Mouse (Mus musculus) G1E (cell line): Measurements from ENCODE around the gene Pigs. TPM values are rescaled to one million over a fixed set of nuclear protein-coding genes. Genes with fewer than 3 reads are reported as not detected.

Source experiments
- ATAC-seq: 2 replicates; pipeline ENCODE4 v1.8.0; 2016; ENCODE audit warnings: mild to moderate bottlenecking; ENCODE audit not compliant: insufficient number of reproducible peaks, poor library complexity, low FRiP score, severe bottlenecking; ENCODE audit errors: extremely low read depth
- DNase-seq: peaks from one replicate; pipeline ENCODE4 v3.0.0; 2012; ENCODE audit warnings: low spot score
- H3K27me3 ChIP-seq: 2 replicates; pipeline ENCODE4 v1.6.1; 2012; ENCODE audit warnings: mild to moderate bottlenecking, low read length, inconsistent platforms; ENCODE audit not compliant: insufficient read depth
- H3K36me3 ChIP-seq: replicated peaks from 2 replicates; pipeline ENCODE3; 2012; ENCODE audit warnings: mild to moderate bottlenecking, inconsistent platforms
- H3K4me1 ChIP-seq: 2 replicates; pipeline ENCODE4 v1.6.1; 2012; ENCODE audit warnings: low read depth, low read length, inconsistent platforms, mixed read lengths; ENCODE audit not compliant: insufficient read depth
- H3K4me3 ChIP-seq: 2 replicates; pipeline ENCODE4 v1.5.1; 2012; ENCODE audit warnings: low read depth, mild to moderate bottlenecking, inconsistent platforms, low read length, moderate library complexity, mixed read lengths
- H3K9me3 ChIP-seq: replicated peaks from 2 replicates; pipeline ENCODE4 v1.6.1; 2012; ENCODE audit warnings: inconsistent platforms
- CTCF ChIP-seq: IDR thresholded peaks from 2 replicates; pipeline ENCODE4 v1.5.1; 2012; ENCODE audit warnings: low read depth, low read length, inconsistent platforms, mixed read lengths
- GATA1 ChIP-seq: IDR thresholded peaks from 2 replicates; pipeline ENCODE4 v1.6.1; 2012; ENCODE audit warnings: borderline replicate concordance, low read length, inconsistent platforms, mixed read lengths
- GATA2 ChIP-seq: IDR thresholded peaks from 2 replicates; pipeline ENCODE4 v1.6.1; 2012; ENCODE audit warnings: low read depth, low read length, inconsistent platforms, borderline replicate concordance
- POLR2AphosphoS5 ChIP-seq: IDR thresholded peaks from 2 replicates; pipeline ENCODE4 v1.6.1; 2012; ENCODE audit warnings: low read depth, low read length, inconsistent platforms; ENCODE audit not compliant: insufficient replicate concordance
- TAL1 ChIP-seq: conservative IDR thresholded peaks from 2 replicates; pipeline ENCODE4 v1.6.1; 2012; ENCODE audit warnings: low read depth, low read length, inconsistent platforms, mixed read lengths
- polyA plus RNA-seq: library from polyadenylated mRNA; stranded (reverse); fragments of >175 nt; gene quantifications from 2 replicates; pipeline ENCODE4 v1.2.3, GENCODE M21; 2012
- total RNA-seq, 2 experiments: library from RNA; stranded (forward) in 1 of 2; stranded (reverse) in 1 of 2; fragments of 200-1000 nt in 1 of 2; fragments of >200 nt in 1 of 2; fragmentation: Nextera tagmentation in 1 of 2; gene quantifications; 2 replicates each; pipeline ENCODE4 v1.2.3; 2014 to 2017

Pigs gene
- total and polyA plus RNA-seq, 3 experiments, result 14.1 to 74.5 (median 30.5) TPM

DNA sequence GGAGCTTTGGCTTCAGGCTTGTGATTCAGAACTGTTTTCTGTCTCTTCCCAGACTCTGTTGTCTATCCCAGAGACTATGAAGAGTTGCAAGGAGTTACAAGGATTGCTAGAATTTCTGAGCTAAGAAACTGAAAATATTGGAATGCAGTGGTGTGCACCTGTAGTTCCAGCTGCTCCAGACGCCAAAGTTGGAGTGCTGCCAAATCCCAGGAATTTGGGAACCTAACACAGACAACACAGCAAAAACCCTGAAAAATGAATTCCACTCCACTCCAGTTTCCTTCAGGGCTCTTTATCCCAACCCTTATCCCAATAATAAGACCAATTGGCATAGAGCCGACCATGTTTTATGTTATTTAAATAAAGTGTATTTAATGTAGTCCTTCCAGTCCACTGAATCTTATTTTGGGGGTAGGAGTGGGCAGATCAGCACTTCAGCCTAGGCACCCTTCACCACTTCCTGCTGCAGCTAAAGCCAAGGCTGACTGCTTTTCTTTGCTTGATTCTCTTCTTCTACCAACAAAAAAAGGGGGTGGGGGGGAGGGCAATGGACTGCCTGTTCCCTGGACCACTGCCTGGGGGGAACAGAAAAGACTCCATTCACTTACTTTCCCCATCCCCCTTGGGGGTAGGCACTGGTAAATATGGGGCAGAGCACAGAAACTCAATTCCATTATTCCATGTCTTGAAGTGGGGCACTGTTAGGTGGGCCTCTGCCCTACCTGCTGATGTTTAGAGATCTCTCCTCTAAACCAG lies 6.0 kb upstream of the Pigs start:
- TF ChIP-seq GATA2 (no peak), TAL1 (no peak), CTCF (no peak), POLR2AphosphoS5 (no peak), GATA1 (no peak)
- Histone ChIP-seq H3K36me3 (peaks cover 91% of the 10 kb centered on the region), H3K4me1 (peaks cover 16% of the 10 kb centered on the region), H3K4me3 (no peak overlapping the region), H3K9me3 (no peaks in the 10 kb centered on the region), H3K27me3 (peaks cover 3% of the 10 kb centered on the region; the same call in 1 of the 2 replicates)
- DNase-seq (no peak), ATAC-seq (no peak)

DNA sequence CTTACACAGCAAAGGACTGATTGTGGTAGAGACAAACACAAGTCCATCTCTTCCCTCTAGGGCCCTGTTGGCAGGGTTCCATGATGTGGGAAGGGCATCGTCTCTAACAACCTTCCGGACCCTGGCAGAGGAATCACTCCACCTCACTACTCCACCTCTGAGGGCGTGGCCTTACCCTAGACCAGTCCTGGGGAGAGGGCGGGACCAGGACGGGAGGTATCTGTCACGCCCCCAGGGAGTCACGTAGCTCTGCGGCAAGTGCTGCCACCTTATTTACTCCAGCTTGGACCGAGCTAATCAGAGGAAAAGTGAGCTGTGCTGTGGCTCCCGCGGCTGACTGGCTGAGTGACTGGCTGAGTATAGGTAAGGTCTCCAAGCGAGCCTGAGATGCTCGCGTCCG lies 5.4 kb upstream of the Pigs start, which contains the start of gene Aldoc:
Gene Aldoc, plus strand, starts transcription at position 109 of the 400 bp plus-strand sequence.
- Histone ChIP-seq H3K4me1 (peaks cover 17% of the 10 kb centered on the region), H3K4me3 (peak within 1 kb of the TSS; percentile 66), H3K9me3 (no peaks in the 10 kb centered on the region), H3K27me3 (peaks cover 3% of the 10 kb centered on the region; the same call in 1 of the 2 replicates), H3K36me3 (peaks cover 85% of the 10 kb centered on the region)
- ATAC-seq (peak; percentile 45; the same call in 1 of the 2 replicates), DNase-seq (peak; percentile 82)
- TF ChIP-seq POLR2AphosphoS5, result no peak
- no peak for TF ChIP-seq GATA1
- TF ChIP-seq TAL1, result no peak
- no peak for TF ChIP-seq GATA2
- TF ChIP-seq CTCF, result no peak

DNA sequence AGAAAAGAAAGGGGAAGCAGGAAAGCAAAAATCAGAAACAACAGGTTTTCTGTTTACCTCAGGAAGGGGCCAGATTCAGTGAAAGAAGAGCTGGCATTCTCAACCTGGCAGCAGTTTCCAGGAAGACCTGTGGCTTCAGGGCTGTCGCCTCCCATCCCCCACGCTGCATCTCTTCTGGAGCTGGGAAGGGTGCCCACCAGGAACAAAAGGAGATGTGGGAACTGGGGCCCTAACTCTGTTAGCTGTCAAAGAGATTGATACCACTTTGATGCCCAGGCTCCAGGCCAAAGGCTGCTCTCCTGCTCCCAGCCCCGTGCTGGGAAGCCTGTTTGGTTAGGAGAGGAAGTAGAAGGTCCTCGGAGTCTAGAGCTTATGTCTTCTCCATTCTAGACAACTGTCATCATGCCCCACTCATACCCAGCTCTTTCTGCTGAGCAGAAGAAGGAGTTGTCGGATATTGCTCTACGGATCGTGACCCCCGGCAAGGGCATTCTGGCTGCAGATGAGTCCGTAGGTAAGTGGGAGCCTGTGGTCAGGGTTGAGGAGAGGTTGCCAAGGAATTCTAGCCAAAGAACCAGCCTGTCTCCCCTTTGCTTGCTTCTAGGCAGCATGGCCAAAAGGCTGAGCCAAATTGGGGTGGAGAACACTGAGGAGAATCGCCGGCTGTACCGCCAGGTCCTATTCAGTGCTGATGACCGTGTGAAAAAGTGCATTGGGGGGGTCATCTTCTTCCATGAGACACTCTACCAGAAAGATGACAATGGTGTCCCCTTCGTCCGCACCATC lies 4.0 kb upstream of the Pigs start:
- TF ChIP-seq TAL1, result no peak
- TF ChIP-seq GATA1, result no peak
- TF ChIP-seq CTCF, result no peak
- TF ChIP-seq POLR2AphosphoS5, result no peak
- no peak for TF ChIP-seq GATA2
- DNase-seq (no peak), ATAC-seq (no peak)
- Histone ChIP-seq H3K4me1 (peaks cover 26% of the 10 kb centered on the region), H3K36me3 (peaks cover 72% of the 10 kb centered on the region), H3K27me3 (peaks cover 3% of the 10 kb centered on the region; the same call in 1 of the 2 replicates), H3K4me3 (no peak overlapping the region), H3K9me3 (no peaks in the 10 kb centered on the region)

DNA sequence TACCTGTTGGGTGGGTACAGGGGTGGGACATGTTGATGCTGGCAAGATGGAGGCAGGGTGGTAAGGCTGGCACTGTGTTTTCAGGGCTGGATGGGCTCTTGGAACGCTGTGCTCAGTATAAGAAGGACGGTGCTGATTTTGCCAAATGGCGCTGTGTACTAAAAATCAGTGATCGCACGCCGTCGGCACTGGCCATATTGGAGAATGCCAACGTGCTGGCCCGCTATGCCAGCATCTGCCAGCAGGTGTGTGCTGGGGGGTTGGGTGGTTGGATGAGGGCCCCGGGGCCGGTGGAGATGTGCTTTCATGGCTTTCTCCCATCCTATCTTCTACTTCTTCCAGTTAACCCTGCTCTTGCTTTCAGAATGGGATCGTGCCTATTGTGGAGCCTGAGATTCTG lies 3.2 kb upstream of the Pigs start:
- DNase-seq (no peak), ATAC-seq (no peak)
- Histone ChIP-seq H3K4me3 (no peak overlapping the region), H3K9me3 (no peaks in the 10 kb centered on the region), H3K36me3 (peaks cover 65% of the 10 kb centered on the region), H3K4me1 (peaks cover 31% of the 10 kb centered on the region), H3K27me3 (peaks cover 3% of the 10 kb centered on the region; the same call in 1 of the 2 replicates)
- TF ChIP-seq POLR2AphosphoS5 (no peak), CTCF (no peak), GATA2 (no peak), TAL1 (no peak), GATA1 (no peak)

DNA sequence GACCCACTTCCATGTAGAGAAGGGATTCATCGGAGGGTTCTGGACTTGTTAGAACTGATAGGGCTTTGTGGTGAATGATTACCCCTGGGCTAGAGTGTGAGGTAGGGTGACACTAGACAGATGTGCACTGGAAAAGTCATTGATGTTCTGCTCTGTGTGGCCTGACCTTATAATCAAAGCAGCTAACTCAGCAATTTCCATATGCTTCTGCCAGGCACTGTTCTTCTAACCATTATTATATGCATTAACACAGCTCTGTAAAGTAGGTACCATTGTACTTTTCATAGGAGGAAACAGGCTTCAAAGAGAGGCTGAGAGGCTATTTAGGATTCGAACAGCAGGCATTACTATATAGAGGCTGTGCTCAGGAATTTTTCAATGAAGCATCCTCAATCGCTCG lies 1.0 kb upstream of the Pigs start:
- ATAC-seq (no peak), DNase-seq (no peak)
- peaks cover 3% of the 10 kb centered on the region; the same call in 1 of the 2 replicates for H3K27me3 ChIP-seq
- H3K4me3 ChIP-seq, result no peak overlapping the region
- peaks cover 31% of the 10 kb centered on the region for H3K4me1 ChIP-seq
- TF ChIP-seq POLR2AphosphoS5 (no peak), GATA1 (no peak), CTCF (no peak), TAL1 (no peak), GATA2 (no peak)
- H3K36me3 ChIP-seq, result peaks cover 56% of the 10 kb centered on the region
- no peaks in the 10 kb centered on the region for H3K9me3 ChIP-seq

DNA sequence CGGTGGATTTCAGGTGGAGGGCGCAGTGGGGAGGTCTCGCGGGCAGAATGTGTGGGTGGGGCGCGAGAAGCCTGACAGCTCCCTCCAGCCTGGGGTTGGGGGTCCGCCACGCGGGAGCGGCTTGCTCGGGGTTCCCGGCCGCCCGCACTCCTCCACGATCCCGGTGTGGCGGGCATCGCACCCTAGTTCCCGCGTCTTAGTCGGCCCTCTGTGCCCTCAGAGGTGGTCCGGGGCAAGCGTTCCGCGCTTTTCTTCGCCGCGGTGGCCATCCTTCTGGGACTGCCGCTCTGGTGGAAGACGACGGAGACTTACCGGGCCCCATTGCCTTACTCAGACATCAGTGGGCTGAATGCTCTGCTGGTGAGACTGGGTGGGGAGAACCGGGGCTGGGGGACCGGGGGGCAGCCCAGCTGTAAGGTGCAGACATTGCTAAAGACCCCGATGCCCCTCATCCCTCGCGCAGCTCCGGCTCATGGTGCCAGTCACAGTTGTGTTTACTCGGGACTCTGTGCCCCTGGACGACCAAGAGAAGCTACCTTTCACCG lies 369 bp downstream of the Pigs start:
- no peak for ATAC-seq
- DNase-seq, result peak; percentile 52
- TF ChIP-seq POLR2AphosphoS5 (no peak), GATA1 (no peak), CTCF (no peak), GATA2 (no peak), TAL1 (no peak)
- Histone ChIP-seq H3K36me3 (peaks cover 58% of the 10 kb centered on the region), H3K4me3 (peak overlapping the region; percentile 97), H3K27me3 (peaks cover 3% of the 10 kb centered on the region; the same call in 1 of the 2 replicates), H3K9me3 (no peaks in the 10 kb centered on the region), H3K4me1 (peaks cover 18% of the 10 kb centered on the region)
